Mouse (Mus musculus) heart, postnatal 14 days (tissue): ENCODE data around the gene Nrbf2. TPM values are rescaled to one million over a fixed set of nuclear protein-coding genes. Genes with fewer than 3 reads are reported as not detected.

Source experiments
- DNase-seq, 2 experiments: peaks; one replicate each; pipeline ENCODE4 v3.0.0; 2021 to 2022
- intact Hi-C: fragments of 180-260 bp; cut with DNase I; formaldehyde crosslinking; loops from one replicate; pipeline ENCODE4 v1.15.1; 2025
- long read RNA-seq, 2 experiments: library from polyadenylated mRNA; stranded (forward); transcript quantifications; one replicate each; pipeline ENCODE4 v2.0.0; 2021
- total RNA-seq, 2 experiments: library from RNA; stranded (reverse); gene quantifications; 2 replicates each; pipeline ENCODE4 v1.2.3; 2021

Gene Nrbf2
- 1 to 10 TPM; 9.1 to 9.7 TPM for total RNA-seq
- long read RNA-seq, experiment 1, transcript Nrbf2-201 (4 exons, 1,813 nt) = major isoform, 30 of 31 reads
- long read RNA-seq, experiment 1, partial matches to known transcripts = 0 of 31 reads
- long read RNA-seq, experiment 1, other reads (novel, unspliced or antisense) = 1 of 31 reads
- long read RNA-seq, experiment 2, transcript Nrbf2-201 (4 exons, 1,813 nt) = major isoform, 41 of 43 reads
- long read RNA-seq, experiment 2, partial matches to known transcripts = 0 of 43 reads
- long read RNA-seq, experiment 2, other reads (novel, unspliced or antisense) = 2 of 43 reads

DNA sequence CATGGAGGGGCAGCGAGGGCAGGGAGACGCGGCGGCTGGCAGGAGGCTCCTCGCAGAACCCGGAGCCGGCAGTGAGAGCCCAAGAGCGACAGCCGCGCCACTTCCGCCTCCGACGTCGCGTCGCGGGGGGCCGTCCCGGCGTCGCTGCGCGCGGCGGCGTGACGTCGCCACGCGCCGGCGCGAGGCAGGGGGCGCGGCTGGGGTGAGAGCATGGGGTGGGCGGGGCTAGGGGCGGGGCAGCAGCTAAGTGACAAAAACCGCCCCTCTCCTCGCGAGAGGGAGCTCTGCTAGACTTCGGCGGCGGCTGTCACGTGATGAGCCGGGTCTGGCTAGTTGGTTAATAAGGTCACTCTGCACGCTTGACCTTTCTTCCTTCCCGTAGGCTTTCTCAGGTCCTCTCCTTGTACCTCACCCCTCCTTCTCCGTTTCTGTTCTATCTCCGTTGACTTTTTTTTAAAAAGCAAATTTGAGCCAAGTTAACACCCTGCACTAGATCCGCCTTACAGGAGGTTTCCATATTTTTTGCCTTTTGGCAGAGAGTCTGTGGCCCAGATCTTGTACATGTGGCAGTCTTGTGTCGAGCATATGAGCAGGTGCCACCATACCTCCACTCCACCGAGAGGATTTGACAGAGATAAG is at the start of gene Nrbf2:
Gene Nrbf2, minus strand, starts transcription at position 130 of the 639 bp plus-strand sequence.
- intact Hi-C loops = no loop called here
- DNase-seq = peak; percentile 87 to 91

- intact Hi-C loops = no loop called here
- DNase-seq = no peak
Measured at GRCm38 (mm10) chr10:67330580-67330979, 45.5 kb upstream of the Nrbf2 start.

DNA sequence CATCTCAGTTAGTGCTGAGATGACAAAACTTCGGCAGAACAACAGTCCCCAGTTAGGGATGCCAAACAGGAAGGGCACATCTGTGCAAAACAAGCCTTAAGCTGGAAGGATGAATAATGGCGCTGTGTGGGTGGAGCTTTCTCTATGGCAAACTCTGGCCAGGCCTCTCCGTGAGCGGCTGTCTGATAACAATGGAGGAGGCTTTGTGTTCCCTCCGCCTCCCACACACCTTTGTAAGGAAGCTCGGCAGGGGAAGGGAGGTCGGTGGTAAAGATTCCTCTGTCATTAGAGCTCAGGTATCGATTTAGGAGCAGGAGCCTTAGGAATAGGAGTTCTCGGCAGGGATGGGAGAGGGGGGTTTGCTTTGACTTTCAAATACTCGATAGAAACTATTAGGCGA is 44.6 kb upstream of the Nrbf2 start:
- intact Hi-C loops = no loop called here
- no peak for DNase-seq

DNA sequence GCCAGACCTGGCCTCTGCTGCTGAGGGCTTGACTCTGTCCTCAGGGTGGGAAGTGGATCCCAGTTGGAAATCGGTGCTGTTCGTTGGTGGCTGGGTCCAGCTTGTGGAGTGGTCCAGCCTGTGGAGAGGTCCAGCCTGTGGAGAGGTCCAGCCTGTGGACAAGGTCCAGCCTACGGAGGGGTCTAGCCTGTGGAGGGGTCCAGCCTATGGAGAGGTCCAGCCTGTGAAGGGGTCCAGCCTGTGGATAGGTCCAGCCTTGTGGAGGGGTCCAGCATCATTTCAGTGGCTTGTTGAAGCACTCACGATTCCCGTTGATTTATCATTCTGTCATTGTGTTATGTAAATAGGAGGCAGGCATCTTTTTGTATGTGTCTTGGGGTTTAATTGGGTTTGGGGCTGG is 43.1 kb upstream of the Nrbf2 start:
- no peak for DNase-seq
- intact Hi-C loops = no loop called here

DNA sequence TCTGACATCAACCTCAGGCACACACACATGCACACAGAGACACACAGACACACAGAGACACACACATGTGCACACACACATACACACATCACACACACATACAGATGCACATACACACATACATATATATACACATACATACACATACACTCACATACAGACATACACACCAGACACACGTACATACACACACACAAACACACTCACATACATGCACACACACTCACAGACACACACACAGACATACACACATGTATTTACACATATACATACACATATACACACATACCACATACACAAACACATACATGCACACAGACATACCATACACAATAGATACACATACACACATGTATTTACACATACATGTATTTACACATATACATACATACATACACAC is 38.9 kb upstream of the Nrbf2 start:
- intact Hi-C loops = no loop called here
- DNase-seq = no peak

DNA sequence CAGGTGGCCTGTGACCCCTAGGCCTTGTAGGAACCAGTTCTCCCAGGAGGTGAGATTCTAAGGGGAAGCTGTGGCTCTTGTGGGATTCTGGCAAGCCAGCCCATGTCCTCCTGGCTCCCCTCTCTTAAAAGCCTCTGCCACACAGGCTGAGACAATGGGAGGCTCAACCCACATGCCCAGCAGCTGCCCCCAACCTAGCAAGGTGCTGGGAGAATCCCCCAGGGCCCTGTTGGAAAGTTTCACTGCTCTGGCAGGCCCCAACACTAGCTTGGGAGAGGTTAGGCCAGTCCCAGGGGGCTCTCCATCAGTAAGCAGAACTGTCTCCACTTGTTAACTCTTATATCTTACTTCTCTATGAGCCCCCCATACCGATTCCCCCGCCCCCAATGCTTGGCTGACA is 36.3 kb upstream of the Nrbf2 start:
- intact Hi-C loops = no loop called here
- DNase-seq = no peak

DNA sequence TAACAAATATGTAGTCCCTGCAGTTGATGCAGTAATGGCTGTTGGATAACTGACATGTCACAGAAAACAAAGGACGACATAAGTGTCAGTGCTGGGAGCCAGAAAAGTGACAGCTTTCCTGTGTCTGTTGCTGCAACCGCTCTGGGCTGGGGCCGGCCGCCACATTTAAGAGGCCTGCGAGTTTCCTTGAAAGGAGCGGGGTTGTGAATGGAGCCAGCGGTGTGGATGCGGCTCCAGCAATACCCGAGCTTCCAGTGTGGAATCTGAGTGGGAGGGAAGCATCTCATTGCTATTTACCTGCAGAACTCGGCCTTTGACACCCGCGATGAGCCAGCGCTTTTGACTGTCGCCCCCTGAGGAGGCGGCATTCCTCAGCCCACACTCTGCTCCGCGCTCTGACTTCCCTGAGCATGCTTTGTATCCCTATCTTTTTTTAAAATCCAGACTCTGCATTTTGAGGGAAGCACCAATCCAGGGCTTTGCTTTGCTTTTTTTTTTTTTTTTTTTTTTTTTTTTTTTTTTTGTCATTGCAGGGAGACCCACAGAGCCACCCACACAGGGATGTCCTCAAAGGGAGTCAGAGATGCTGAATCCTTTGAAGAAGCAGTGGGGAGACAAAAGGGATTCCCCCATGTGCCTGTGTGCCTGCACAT is 35.2 kb upstream of the Nrbf2 start:
- intact Hi-C loops = no loop called here
- DNase-seq = no peak

- no peak for DNase-seq
- intact Hi-C loops = loop anchor here (5.0 kb wide), 3 partner anchors 213 to 663 kb away; no protein-coding TSS in a partner anchor
Measured at GRCm38 (mm10) chr10:67319016-67319725, 34.1 kb upstream of the Nrbf2 start.

DNA sequence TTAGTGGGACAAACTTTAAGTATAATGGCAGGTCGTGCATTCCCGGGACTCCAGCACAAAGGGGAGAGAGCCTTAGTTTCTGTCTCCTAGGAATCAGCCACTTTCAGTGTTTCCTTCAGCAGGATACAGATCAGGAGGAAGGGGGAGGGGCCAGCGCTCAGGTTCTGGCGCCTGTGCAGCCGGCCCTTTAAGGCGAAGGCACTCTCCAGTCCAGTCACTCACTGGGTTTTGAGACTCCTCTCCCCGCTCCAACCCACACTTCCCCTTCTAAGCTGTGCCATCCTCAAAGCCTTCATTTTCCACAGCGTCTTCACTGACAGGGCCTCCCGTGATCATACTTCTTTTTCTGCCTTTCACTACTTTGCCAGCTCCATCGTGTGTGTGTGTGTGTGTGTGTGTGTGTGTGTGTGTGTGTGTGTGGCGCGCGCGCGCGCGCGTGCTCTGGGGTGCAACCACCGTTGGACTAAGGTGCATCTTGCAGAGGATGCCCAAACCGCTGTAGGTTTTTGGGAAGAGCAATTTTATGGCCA is 32.9 kb upstream of the Nrbf2 start:
- intact Hi-C loops = loop anchor here (2.0 to 5.0 kb wide), 4 partner anchors 214 to 664 kb away; no protein-coding TSS in a partner anchor
- peak; percentile 48 to 53 for DNase-seq

GRCm38 (mm10) chr10:67314811-67315435 is 29.8 kb upstream of the Nrbf2 start:
- intact Hi-C loops = loop anchor here (1.0 to 5.0 kb wide), 6 partner anchors 217 to 667 kb away; no protein-coding TSS in a partner anchor
- DNase-seq = peak; percentile 72 to 79

- DNase-seq = no peak
- intact Hi-C loops = loop anchor here (2.0 to 5.0 kb wide), 2 partner anchors 404 to 460 kb away; no protein-coding TSS in a partner anchor
Measured at GRCm38 (mm10) chr10:67312456-67312855, 27.4 kb upstream of the Nrbf2 start.

DNA sequence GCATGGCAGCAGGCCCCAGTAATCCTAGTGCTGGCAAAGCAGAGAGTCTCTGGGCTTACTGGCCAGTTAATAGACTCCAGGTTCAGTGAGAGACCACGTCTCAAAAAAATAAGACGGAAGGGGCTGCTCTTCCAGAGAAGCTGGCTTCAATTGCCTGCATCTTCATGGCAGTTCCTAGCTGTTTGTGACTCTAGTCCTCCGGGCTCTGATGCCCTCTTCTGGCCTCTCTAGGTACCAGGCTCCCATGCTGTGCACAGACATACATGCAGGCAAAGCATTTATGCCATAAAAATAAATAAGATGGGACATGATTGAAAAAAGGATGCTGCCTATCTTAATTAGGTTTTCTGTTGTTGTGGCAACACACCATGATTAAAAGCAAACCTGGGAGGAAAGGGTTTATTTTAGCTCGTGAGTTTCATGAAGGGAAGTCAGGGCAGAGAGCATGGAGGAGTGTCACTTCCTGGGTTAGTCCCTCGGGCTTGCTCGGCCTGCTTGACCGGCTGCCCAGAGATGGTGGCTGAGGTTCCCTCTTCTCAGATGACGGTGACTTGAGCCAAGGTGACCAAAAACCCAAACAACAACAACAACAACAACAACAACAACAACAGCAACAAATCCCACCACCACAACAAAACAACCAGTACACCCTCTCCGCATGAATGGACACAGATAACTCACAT is 26.3 kb upstream of the Nrbf2 start:
- intact Hi-C loops = loop anchor here (1.0 to 5.0 kb wide), 2 partner anchors 46 to 459 kb away; no protein-coding TSS in a partner anchor
- peak; percentile 68 to 79 for DNase-seq

DNA sequence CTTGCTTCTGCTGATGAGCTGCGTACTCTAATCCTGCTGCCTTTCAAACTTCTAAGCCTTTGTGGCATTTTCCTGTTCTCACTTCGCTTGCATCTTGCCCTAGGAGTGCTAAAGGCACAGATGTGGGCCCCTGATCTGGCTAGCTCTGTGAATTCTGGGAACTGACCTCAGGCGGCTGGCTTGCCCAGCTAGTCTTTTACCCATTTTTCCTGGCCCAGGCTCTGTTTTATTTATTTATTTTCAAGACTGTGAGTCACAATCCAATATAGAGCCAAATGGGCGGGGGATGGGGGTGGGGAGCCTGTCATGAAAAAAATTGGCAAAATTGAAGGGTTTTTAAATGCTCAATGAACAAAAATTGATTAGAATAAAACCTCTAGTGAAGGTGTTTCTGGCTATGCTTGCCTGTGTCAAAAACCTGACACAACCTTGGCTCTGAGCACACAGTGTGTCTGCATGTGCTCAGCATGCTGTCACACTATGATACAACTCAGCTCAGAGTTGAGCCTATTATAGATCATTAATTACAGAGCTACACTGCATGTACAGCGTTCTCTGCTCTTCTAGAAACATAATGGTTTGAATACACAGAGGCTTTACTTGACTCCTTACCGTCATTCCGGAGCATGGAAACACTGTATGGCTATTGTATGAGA is 24.5 kb upstream of the Nrbf2 start:
- intact Hi-C loops = loop anchor here (5.0 kb wide), 1 partner anchor 457 kb away; no protein-coding TSS in a partner anchor

DNA sequence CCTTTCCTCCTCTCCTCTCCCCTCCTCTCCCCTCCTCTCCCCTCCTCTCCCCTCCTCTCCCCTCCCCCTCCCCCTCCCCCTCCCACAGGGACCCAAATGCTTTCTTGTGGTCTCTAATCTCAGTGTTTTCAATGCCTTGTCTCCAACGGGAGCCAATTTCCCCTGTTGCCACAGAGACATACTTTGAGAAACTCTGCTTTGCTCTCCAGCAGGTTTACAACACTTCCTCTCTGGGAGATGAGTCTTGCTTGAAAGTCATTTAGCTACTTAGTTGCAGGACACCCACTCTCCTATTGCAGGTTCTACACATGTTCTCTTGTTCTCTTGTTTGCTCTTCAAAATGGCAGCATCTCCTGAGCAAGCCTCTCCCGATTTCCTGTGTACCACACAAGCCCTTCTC is 17.2 kb upstream of the Nrbf2 start:
- DNase-seq = no peak
- intact Hi-C loops = no loop called here

More for the DNA sequence above, 24.5 kb upstream of the Nrbf2 start:
- DNase-seq = no peak

DNA sequence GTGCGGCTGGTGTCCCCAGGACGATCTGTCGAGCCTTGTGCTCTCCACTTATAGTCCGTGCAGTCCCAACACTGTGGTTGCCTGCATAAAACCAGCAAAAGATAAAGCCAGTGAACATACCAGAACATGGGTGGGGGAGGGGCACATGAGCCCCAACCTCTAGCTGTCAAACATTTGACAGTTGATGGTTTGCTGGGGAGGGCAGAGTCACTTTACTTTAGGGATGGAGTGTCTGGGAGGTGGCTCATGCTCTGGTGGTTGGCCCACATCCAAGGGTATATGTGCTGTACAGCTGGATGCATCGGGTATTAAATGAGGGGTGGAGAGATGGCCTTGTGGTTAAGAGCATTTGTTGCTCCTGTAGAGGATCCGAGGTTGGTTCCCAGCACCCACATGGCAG is 15.9 kb upstream of the Nrbf2 start:
- no peak for DNase-seq
- intact Hi-C loops = no loop called here

GRCm38 (mm10) chr10:67299285-67299684 is 14.2 kb upstream of the Nrbf2 start:
- intact Hi-C loops = no loop called here
- no peak for DNase-seq

- intact Hi-C loops = no loop called here
- peak in 1 of 2 experiments; percentile 25 for DNase-seq
Measured at GRCm38 (mm10) chr10:67298856-67299255, 13.8 kb upstream of the Nrbf2 start.

DNA sequence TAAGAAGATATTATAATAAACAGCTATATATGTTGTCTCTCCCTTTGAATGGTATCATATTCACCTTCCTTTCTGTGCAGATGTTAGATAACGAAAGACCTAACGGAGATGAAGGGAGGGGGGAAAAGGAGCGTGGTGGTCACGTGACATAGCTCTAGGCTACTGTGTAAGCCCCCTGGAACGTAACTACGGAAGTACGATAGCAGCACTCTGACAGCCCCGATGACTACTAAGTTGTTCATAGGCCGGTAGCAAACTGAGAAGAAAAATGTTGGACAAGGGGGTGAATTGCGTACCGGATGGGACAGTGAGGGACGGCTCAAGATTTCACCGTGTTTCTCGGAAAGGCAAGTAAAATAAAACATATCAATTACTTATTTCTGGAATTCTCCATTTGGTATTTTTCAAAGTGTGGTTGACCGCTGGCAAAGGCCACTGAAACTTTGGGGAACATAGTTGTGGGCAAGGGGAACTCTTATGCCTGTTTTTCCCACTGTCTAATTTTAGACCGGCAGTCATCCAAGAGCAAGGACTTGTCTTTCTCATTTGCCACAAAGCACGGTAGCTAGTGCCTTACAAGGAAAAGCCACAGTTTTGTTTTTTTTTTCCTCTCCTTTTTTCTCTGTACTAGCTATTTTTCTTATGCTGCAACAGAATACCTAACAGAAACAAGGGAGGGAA is 12.2 kb upstream of the Nrbf2 start:
- intact Hi-C loops = no loop called here
- DNase-seq = no peak
